Mouse (Mus musculus): ENCODE data around the gene Eif6. TPM values are rescaled to one million over a fixed set of nuclear protein-coding genes. Genes with fewer than 3 reads are reported as not detected.

Eif6 gene
- total and polyA plus RNA-seq, 2 experiments from 2014 or later, result 91.9 to 145 TPM

- no peaks in the 10 kb centered on the region for H3K4me1 ChIP-seq (ENCODE audit: insufficient read depth)
- H3K9me3 ChIP-seq (ENCODE audit: low read length), result no peaks in the 10 kb centered on the region
- TF ChIP-seq CTCF (IDR thresholded peaks at IDR 0.05; ENCODE audit: low read depth), result no peak
- peaks cover 18% of the 10 kb centered on the region for H3K36me3 ChIP-seq (ENCODE audit: insufficient read depth)
- no peaks in the 10 kb centered on the region for H3K27me3 ChIP-seq (ENCODE audit: insufficient read depth, low read length)
- no peak for DNase-seq
- no peak overlapping the region for H3K4me3 ChIP-seq (ENCODE audit: low read depth, low read length)
- 29% methylated on average over 12 of the region's 12 CpGs for WGBS
- no peak for ATAC-seq
- no peak overlapping the region for H3K27ac ChIP-seq (ENCODE audit: low read depth, low read length)
- H3K9ac ChIP-seq, result no peak overlapping the region
- H3K4me2 ChIP-seq (ENCODE audit: low read depth), result no peak overlapping the region
Measured at GRCm38 (mm10) chr2:155792899-155793298, 33.8 kb downstream of the Eif6 start.

GRCm38 (mm10) chr2:155787949-155788931, 38.5 kb downstream of the Eif6 start:
- peak; percentile 34 for ATAC-seq
- Histone ChIP-seq H3K9me3 (ENCODE audit: low read length) (no peaks in the 10 kb centered on the region), H3K4me3 (ENCODE audit: low read depth, low read length) (no peak overlapping the region), H3K4me2 (ENCODE audit: low read depth) (no peak overlapping the region), H3K9ac (no peak overlapping the region), H3K27ac (ENCODE audit: low read depth, low read length) (peak overlapping the region; percentile 35; the same call in 1 of the 2 replicates), H3K36me3 (ENCODE audit: insufficient read depth) (no peaks in the 10 kb centered on the region), H3K27me3 (ENCODE audit: insufficient read depth, low read length) (no peaks in the 10 kb centered on the region), H3K4me1 (ENCODE audit: insufficient read depth) (no peaks in the 10 kb centered on the region)
- TF ChIP-seq CTCF (IDR thresholded peaks at IDR 0.05; ENCODE audit: low read depth), result no peak
- WGBS, result 68% methylated on average over 18 of the region's 18 CpGs
- no peak for DNase-seq

- Histone ChIP-seq H3K27ac (ENCODE audit: low read depth, low read length) (no peak overlapping the region), H3K9ac (no peak overlapping the region), H3K27me3 (ENCODE audit: insufficient read depth, low read length) (no peaks in the 10 kb centered on the region), H3K4me2 (ENCODE audit: low read depth) (no peak overlapping the region), H3K4me1 (ENCODE audit: insufficient read depth) (no peaks in the 10 kb centered on the region), H3K4me3 (ENCODE audit: low read depth, low read length) (no peak overlapping the region), H3K36me3 (ENCODE audit: insufficient read depth) (no peaks in the 10 kb centered on the region), H3K9me3 (ENCODE audit: low read length) (no peaks in the 10 kb centered on the region)
- DNase-seq (no peak), ATAC-seq (no peak)
- no peak for TF ChIP-seq CTCF (IDR thresholded peaks at IDR 0.05; ENCODE audit: low read depth)
- WGBS, result 78% methylated on average over 5 of the region's 5 CpGs
Measured at GRCm38 (mm10) chr2:155786905-155787304, 39.8 kb downstream of the Eif6 start.

- Histone ChIP-seq H3K27ac (ENCODE audit: low read depth, low read length) (no peak overlapping the region), H3K4me1 (ENCODE audit: insufficient read depth) (no peaks in the 10 kb centered on the region), H3K4me3 (ENCODE audit: low read depth, low read length) (no peak overlapping the region), H3K4me2 (ENCODE audit: low read depth) (no peak overlapping the region), H3K9ac (no peak overlapping the region), H3K9me3 (ENCODE audit: low read length) (no peaks in the 10 kb centered on the region), H3K27me3 (ENCODE audit: insufficient read depth, low read length) (no peaks in the 10 kb centered on the region), H3K36me3 (ENCODE audit: insufficient read depth) (no peaks in the 10 kb centered on the region)
- 78% methylated on average over 6 of the region's 6 CpGs for WGBS
- ATAC-seq, result no peak
- no peak for DNase-seq
- no peak for TF ChIP-seq CTCF (IDR thresholded peaks at IDR 0.05; ENCODE audit: low read depth)
Measured at GRCm38 (mm10) chr2:155784534-155784933, 42.2 kb downstream of the Eif6 start.

DNA sequence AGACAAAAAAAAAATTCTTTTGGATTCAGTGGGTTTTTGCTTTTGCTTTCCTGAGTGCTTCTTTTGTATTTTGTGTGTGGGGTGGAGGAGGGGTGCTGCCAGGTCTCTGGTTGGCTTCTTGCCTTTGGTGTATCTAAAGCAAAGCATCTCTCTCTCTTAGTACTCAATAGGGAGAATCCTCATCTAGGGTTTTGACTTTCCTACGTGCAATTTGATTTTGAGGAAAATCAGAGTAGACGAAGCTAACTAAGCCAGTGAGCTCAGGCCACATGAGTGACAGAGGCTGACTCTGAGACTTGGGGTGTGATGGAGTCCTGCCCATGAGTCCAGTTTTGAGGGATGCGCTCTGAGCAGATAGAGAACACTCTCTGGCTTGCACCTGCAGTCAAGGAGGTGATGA, 47.2 kb downstream of the Eif6 start:
- ATAC-seq (no peak), DNase-seq (no peak)
- Histone ChIP-seq H3K4me2 (ENCODE audit: low read depth) (no peak overlapping the region), H3K27ac (ENCODE audit: low read depth, low read length) (no peak overlapping the region), H3K36me3 (ENCODE audit: insufficient read depth) (no peaks in the 10 kb centered on the region), H3K9me3 (ENCODE audit: low read length) (no peaks in the 10 kb centered on the region), H3K27me3 (ENCODE audit: insufficient read depth, low read length) (no peaks in the 10 kb centered on the region), H3K4me3 (ENCODE audit: low read depth, low read length) (no peak overlapping the region), H3K4me1 (ENCODE audit: insufficient read depth) (peaks cover 12% of the 10 kb centered on the region; the same call in 1 of the 2 replicates), H3K9ac (no peak overlapping the region)
- WGBS, result 74% methylated on average over 3 of the region's 3 CpGs
- no peak for TF ChIP-seq CTCF (IDR thresholded peaks at IDR 0.05; ENCODE audit: low read depth)

GRCm38 (mm10) chr2:155779066-155779465, 47.7 kb downstream of the Eif6 start:
- no peak overlapping the region for H3K27ac ChIP-seq (ENCODE audit: low read depth, low read length)
- TF ChIP-seq CTCF (IDR thresholded peaks at IDR 0.05; ENCODE audit: low read depth), result no peak
- H3K27me3 ChIP-seq (ENCODE audit: insufficient read depth, low read length), result no peaks in the 10 kb centered on the region
- no peak overlapping the region for H3K4me3 ChIP-seq (ENCODE audit: low read depth, low read length)
- ATAC-seq (0 out of 2 replicates have a peak, but pooled peaks have one; percentile 8), DNase-seq (no peak)
- 40% methylated on average over 7 of the region's 7 CpGs for WGBS
- H3K9me3 ChIP-seq (ENCODE audit: low read length), result no peaks in the 10 kb centered on the region
- H3K9ac ChIP-seq, result no peak overlapping the region
- H3K36me3 ChIP-seq (ENCODE audit: insufficient read depth), result no peaks in the 10 kb centered on the region
- H3K4me2 ChIP-seq (ENCODE audit: low read depth), result no peak overlapping the region
- peaks cover 12% of the 10 kb centered on the region; the same call in 1 of the 2 replicates for H3K4me1 ChIP-seq (ENCODE audit: insufficient read depth)

- no peak overlapping the region for H3K4me2 ChIP-seq (ENCODE audit: low read depth)
- no peaks in the 10 kb centered on the region for H3K9me3 ChIP-seq (ENCODE audit: low read length)
- H3K27me3 ChIP-seq (ENCODE audit: insufficient read depth, low read length), result peaks cover 4% of the 10 kb centered on the region; the same call in 1 of the 2 replicates
- DNase-seq (no peak), ATAC-seq (no peak)
- no peak overlapping the region for H3K9ac ChIP-seq
- H3K36me3 ChIP-seq (ENCODE audit: insufficient read depth), result no peaks in the 10 kb centered on the region
- no peak overlapping the region for H3K4me3 ChIP-seq (ENCODE audit: low read depth, low read length)
- H3K27ac ChIP-seq (ENCODE audit: low read depth, low read length), result no peak overlapping the region
- TF ChIP-seq CTCF (IDR thresholded peaks at IDR 0.05; ENCODE audit: low read depth), result no peak
- WGBS, result 58% methylated on average over 6 of the region's 6 CpGs
- H3K4me1 ChIP-seq (ENCODE audit: insufficient read depth), result peaks cover 12% of the 10 kb centered on the region; the same call in 1 of the 2 replicates
Measured at GRCm38 (mm10) chr2:155778004-155778403, 48.7 kb downstream of the Eif6 start.
